Mouse (Mus musculus) neural tube, embryonic 14.5 days (tissue): ENCODE measurements around the gene Atrnl1. TPM values are rescaled to one million over a fixed set of nuclear protein-coding genes. Genes with fewer than 3 reads are reported as not detected.
"Not testable (repeated sequence)": the region's sequence is repeated elsewhere in the genome, so short reads cannot be mapped to it uniquely, and the experiment has no call there.

ENCODE experiments used
- ATAC-seq: fragments of 200-750 bp; cut with Nextera tagmentation; 2 replicates; pipeline ENCODE4 v1.8.0; 2017; ENCODE audit warnings: low read depth, mild to moderate bottlenecking, moderate TSS enrichment, moderate library complexity
- H3K27ac ChIP-seq: fragments of 300-500 bp; sonication (generic); 2 replicates; pipeline ENCODE4 v1.5.1; 2014; ENCODE audit warnings: low read depth, mild to moderate bottlenecking, control low read depth, low read length, moderate library complexity, mixed read lengths
- H3K27me3 ChIP-seq: fragments of 300-500 bp; sonication (generic); 2 replicates; pipeline ENCODE4 v1.6.1; 2014; ENCODE audit warnings: low read length; ENCODE audit not compliant: control insufficient read depth, insufficient read depth
- H3K36me3 ChIP-seq: fragments of 300-500 bp; sonication (generic); 2 replicates; pipeline ENCODE4 v1.6.1; 2014; ENCODE audit warnings: low read length, mixed read lengths; ENCODE audit not compliant: control insufficient read depth, insufficient read depth
- H3K4me1 ChIP-seq: fragments of 300-500 bp; sonication (generic); 2 replicates; pipeline ENCODE4 v1.6.1; 2014; ENCODE audit warnings: low read length; ENCODE audit not compliant: control insufficient read depth, insufficient read depth
- H3K4me2 ChIP-seq: fragments of 300-500 bp; sonication (generic); 2 replicates; pipeline ENCODE4 v1.6.1; 2014; ENCODE audit warnings: mild to moderate bottlenecking, low read depth, low read length, control low read depth
- H3K4me3 ChIP-seq: fragments of 300-500 bp; sonication (generic); 2 replicates; pipeline ENCODE4 v1.5.1; 2014; ENCODE audit warnings: low read depth, low read length, control low read depth, mixed read lengths
- H3K9ac ChIP-seq: fragments of 300-500 bp; sonication (generic); replicated peaks from 2 replicates; pipeline ENCODE4 v1.6.1; 2014; ENCODE audit warnings: low read depth, mild to moderate bottlenecking, control low read depth, low read length, mixed read lengths
- H3K9me3 ChIP-seq: fragments of 300-500 bp; sonication (generic); 2 replicates; pipeline ENCODE4 v1.6.1; 2016; ENCODE audit warnings: low read length; ENCODE audit not compliant: control insufficient read depth
- WGBS: fragments of 180-500 bp; shearing (Covaris S2); extraction: QIAGEN DNeasy Blood & Tissue Kit; methylation state at CpG from one replicate; pipeline ENCODE4 v1.1.7; 2014; 5-methylcytosine and 5-hydroxymethylcytosine counted together
- polyA plus RNA-seq: library from polyadenylated mRNA; unstranded; fragments of >200 nt; fragmentation: Nextera tagmentation; extraction: Ambion mirVana; gene quantifications from 2 replicates; pipeline ENCODE4 v1.2.1, GENCODE M21; 2014

The Atrnl1 gene
- polyA plus RNA-seq, 1 experiment from 2014 or later, result 8.6 TPM

GRCm38 (mm10) chr19:58050410-58050809, 439.6 kb downstream of the Atrnl1 start:
- 94% methylated on average over 8 of the region's 9 CpGs for WGBS
- not testable (repeated sequence) for H3K4me2 ChIP-seq, H3K27ac ChIP-seq, H3K4me3 ChIP-seq, H3K27me3 ChIP-seq, H3K36me3 ChIP-seq, H3K9me3 ChIP-seq, H3K9ac ChIP-seq, ATAC-seq
- H3K4me1 ChIP-seq, result peaks cover 11% of the 10 kb centered on the region; the same call in 1 of the 2 replicates

GRCm38 (mm10) chr19:58050986-58051385, 440.2 kb downstream of the Atrnl1 start:
- H3K27ac ChIP-seq, result no peak overlapping the region
- H3K36me3 ChIP-seq, result no peaks in the 10 kb centered on the region
- 97% methylated on average over 8 of the region's 8 CpGs for WGBS
- peaks cover 11% of the 10 kb centered on the region; the same call in 1 of the 2 replicates for H3K4me1 ChIP-seq
- H3K27me3 ChIP-seq, result no peaks in the 10 kb centered on the region
- no peak overlapping the region for H3K9ac ChIP-seq
- no peak overlapping the region for H3K4me2 ChIP-seq
- no peak for ATAC-seq
- no peak overlapping the region for H3K4me3 ChIP-seq
- H3K9me3 ChIP-seq, result no peaks in the 10 kb centered on the region

GRCm38 (mm10) chr19:58051905-58052304, 441.1 kb downstream of the Atrnl1 start:
- no peak overlapping the region for H3K4me3 ChIP-seq
- no peak overlapping the region for H3K9ac ChIP-seq
- no peak for ATAC-seq
- WGBS, result 75% methylated on average over 13 of the region's 13 CpGs
- no peaks in the 10 kb centered on the region for H3K9me3 ChIP-seq
- H3K36me3 ChIP-seq, result no peaks in the 10 kb centered on the region
- H3K27me3 ChIP-seq, result no peaks in the 10 kb centered on the region
- peaks cover 11% of the 10 kb centered on the region; the same call in 1 of the 2 replicates for H3K4me1 ChIP-seq
- H3K4me2 ChIP-seq, result no peak overlapping the region
- H3K27ac ChIP-seq, result no peak overlapping the region

GRCm38 (mm10) chr19:58052444-58053135, 441.8 kb downstream of the Atrnl1 start:
- no peak for ATAC-seq
- Histone ChIP-seq H3K4me2 (no peak overlapping the region), H3K9me3 (no peaks in the 10 kb centered on the region), H3K36me3 (no peaks in the 10 kb centered on the region), H3K4me1 (peaks cover 11% of the 10 kb centered on the region; the same call in 1 of the 2 replicates), H3K4me3 (no peak overlapping the region), H3K27me3 (no peaks in the 10 kb centered on the region), H3K9ac (no peak overlapping the region), H3K27ac (no peak overlapping the region)
- 30% methylated on average over 13 of the region's 13 CpGs for WGBS

GRCm38 (mm10) chr19:58059719-58060118, 448.9 kb downstream of the Atrnl1 start:
- H3K9ac ChIP-seq, result no peak overlapping the region
- no peak overlapping the region for H3K4me3 ChIP-seq
- WGBS, result 34% methylated on average over 9 of the region's 9 CpGs

GRCm38 (mm10) chr19:58060199-58060853, 449.5 kb downstream of the Atrnl1 start:
- Histone ChIP-seq H3K27ac (no peak overlapping the region; the same call in 1 of the 2 replicates), H3K9me3 (no peaks in the 10 kb centered on the region), H3K9ac (no peak overlapping the region), H3K36me3 (no peaks in the 10 kb centered on the region), H3K4me2 (peak overlapping the region; percentile 35), H3K4me3 (no peak overlapping the region), H3K4me1 (peaks cover 28% of the 10 kb centered on the region), H3K27me3 (no peaks in the 10 kb centered on the region)
- WGBS, result 32% methylated on average over 12 of the region's 12 CpGs
- 0 out of 2 replicates have a peak, but pooled peaks have one; percentile 23 for ATAC-seq

More at GRCm38 (mm10) chr19:58059719-58060118, 448.9 kb downstream of the Atrnl1 start:
- H3K4me2 ChIP-seq, result no peak overlapping the region
- H3K4me1 ChIP-seq, result peaks cover 28% of the 10 kb centered on the region
- H3K27me3 ChIP-seq, result no peaks in the 10 kb centered on the region
- no peaks in the 10 kb centered on the region for H3K36me3 ChIP-seq
- no peak overlapping the region for H3K27ac ChIP-seq
- no peaks in the 10 kb centered on the region for H3K9me3 ChIP-seq
- no peak for ATAC-seq

GRCm38 (mm10) chr19:58060854-58061358, 450.1 kb downstream of the Atrnl1 start:
- H3K4me1 ChIP-seq, result peaks cover 28% of the 10 kb centered on the region
- peak; percentile 66; the same call in 1 of the 2 replicates for ATAC-seq
- 6% methylated on average over 15 of the region's 15 CpGs for WGBS

GRCm38 (mm10) chr19:58061933-58062332, 451.1 kb downstream of the Atrnl1 start:
- no peak overlapping the region for H3K9ac ChIP-seq
- H3K27me3 ChIP-seq, result no peaks in the 10 kb centered on the region
- H3K4me3 ChIP-seq, result no peak overlapping the region
- H3K27ac ChIP-seq, result no peak overlapping the region
- H3K36me3 ChIP-seq, result no peaks in the 10 kb centered on the region
- no peak overlapping the region for H3K4me2 ChIP-seq
- WGBS, result 86% methylated on average over 8 of the region's 8 CpGs
- no peak for ATAC-seq
- no peaks in the 10 kb centered on the region for H3K9me3 ChIP-seq
- peaks cover 28% of the 10 kb centered on the region for H3K4me1 ChIP-seq

More at GRCm38 (mm10) chr19:58060854-58061358, 450.1 kb downstream of the Atrnl1 start:
- Histone ChIP-seq H3K36me3 (no peaks in the 10 kb centered on the region), H3K9me3 (no peaks in the 10 kb centered on the region), H3K27ac (peak overlapping the region; percentile 3; the same call in 1 of the 2 replicates), H3K27me3 (no peaks in the 10 kb centered on the region), H3K4me2 (peak overlapping the region; percentile 35), H3K4me3 (no peak overlapping the region), H3K9ac (no peak overlapping the region)

GRCm38 (mm10) chr19:58063541-58063940, 452.7 kb downstream of the Atrnl1 start:
- Histone ChIP-seq H3K27ac (no peak overlapping the region), H3K4me2 (no peak overlapping the region), H3K36me3 (no peaks in the 10 kb centered on the region), H3K4me3 (no peak overlapping the region), H3K4me1 (peaks cover 28% of the 10 kb centered on the region), H3K9ac (no peak overlapping the region), H3K9me3 (no peaks in the 10 kb centered on the region), H3K27me3 (no peaks in the 10 kb centered on the region)
- ATAC-seq, result no peak
- WGBS, result 15% methylated on average over 6 of the region's 6 CpGs
